Mouse (Mus musculus) forebrain, embryonic 14.5 days (tissue): ENCODE measurements around the gene Sik3. TPM values are rescaled to one million over a fixed set of nuclear protein-coding genes. Genes with fewer than 3 reads are reported as not detected.

Experiments used
- ATAC-seq: fragments of 200-750 bp; cut with Nextera tagmentation; 2 replicates; pipeline ENCODE4 v1.8.0; 2017; ENCODE audit warnings: mild to moderate bottlenecking, moderate library complexity
- DNase-seq: peaks from one replicate; pipeline ENCODE4 v3.0.0-alpha.2; 2015; ENCODE audit warnings: low spot score
- H3K27ac ChIP-seq: fragments of 300-500 bp; sonication (generic); 2 replicates; pipeline ENCODE4 v1.5.1; 2014; ENCODE audit warnings: low read depth, mild to moderate bottlenecking, control low read depth, low read length, moderate library complexity
- H3K27me3 ChIP-seq: fragments of 300-500 bp; sonication (generic); replicated peaks from 2 replicates; pipeline ENCODE4 v1.6.1; 2014; ENCODE audit warnings: low read length, control low read depth, mixed read lengths; ENCODE audit not compliant: control insufficient read depth, insufficient read depth
- H3K36me3 ChIP-seq: fragments of 300-500 bp; sonication (generic); 2 replicates; pipeline ENCODE4 v1.6.1; 2014; ENCODE audit warnings: low read length, control low read depth; ENCODE audit not compliant: control insufficient read depth, insufficient read depth
- H3K4me1 ChIP-seq: fragments of 300-500 bp; sonication (generic); 2 replicates; pipeline ENCODE4 v1.6.1; 2014; ENCODE audit warnings: antibody characterized with exemption, low read length, control low read depth; ENCODE audit not compliant: control insufficient read depth, insufficient read depth
- H3K4me2 ChIP-seq: fragments of 300-500 bp; sonication (generic); 2 replicates; pipeline ENCODE4 v1.6.1; 2014; ENCODE audit warnings: mild to moderate bottlenecking, control low read depth, low read length
- H3K4me3 ChIP-seq: fragments of 300-500 bp; sonication (generic); 2 replicates; pipeline ENCODE4 v1.5.1; 2014; ENCODE audit warnings: low read depth, low read length, control low read depth
- H3K9ac ChIP-seq: fragments of 300-500 bp; sonication (generic); 2 replicates; pipeline ENCODE4 v1.6.1; 2014; ENCODE audit warnings: mild to moderate bottlenecking, low read length, control low read depth, moderate library complexity
- H3K9me3 ChIP-seq: fragments of 300-500 bp; sonication (generic); replicated peaks from 2 replicates; pipeline ENCODE4 v1.6.1; 2016; ENCODE audit warnings: low read length, control low read depth, mixed read lengths; ENCODE audit not compliant: control insufficient read depth
- WGBS: fragments of 180-500 bp; shearing (Covaris S2); extraction: QIAGEN DNeasy Blood & Tissue Kit; methylation state at CpG from one replicate; pipeline ENCODE4 v1.1.7; 2014; 5-methylcytosine and 5-hydroxymethylcytosine counted together
- polyA plus RNA-seq: library from polyadenylated mRNA; unstranded; fragments of >200 nt; fragmentation: Nextera tagmentation; extraction: Ambion mirVana; gene quantifications from 2 replicates; pipeline ENCODE4 v1.2.1, GENCODE M21; 2014

Sik3 gene
- polyA plus RNA-seq, 1 experiment from 2014 or later: 5.0 TPM

DNA sequence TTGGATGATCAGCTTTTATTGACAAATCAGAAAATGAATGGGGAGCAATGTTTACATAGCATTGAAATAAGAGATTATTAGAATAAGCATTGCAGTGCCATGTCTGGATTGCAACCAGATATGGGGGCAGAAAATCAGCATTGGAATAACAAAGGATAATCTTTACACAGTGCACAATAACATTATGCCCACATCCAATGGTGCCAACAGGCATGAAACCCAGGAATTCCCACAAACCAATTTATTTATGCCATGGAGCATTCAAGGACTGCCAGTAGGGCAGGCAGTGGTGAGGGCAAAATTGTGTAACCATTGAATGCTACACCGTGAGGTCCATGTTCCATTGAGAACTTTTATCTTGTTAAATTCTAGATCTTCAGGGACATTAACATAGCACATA, 129.4 kb downstream of the Sik3 start:
- WGBS: 84% methylated on average over 1 of the region's 1 CpGs
- no peaks in the 10 kb centered on the region for H3K4me1 ChIP-seq
- ATAC-seq: no peak

DNA sequence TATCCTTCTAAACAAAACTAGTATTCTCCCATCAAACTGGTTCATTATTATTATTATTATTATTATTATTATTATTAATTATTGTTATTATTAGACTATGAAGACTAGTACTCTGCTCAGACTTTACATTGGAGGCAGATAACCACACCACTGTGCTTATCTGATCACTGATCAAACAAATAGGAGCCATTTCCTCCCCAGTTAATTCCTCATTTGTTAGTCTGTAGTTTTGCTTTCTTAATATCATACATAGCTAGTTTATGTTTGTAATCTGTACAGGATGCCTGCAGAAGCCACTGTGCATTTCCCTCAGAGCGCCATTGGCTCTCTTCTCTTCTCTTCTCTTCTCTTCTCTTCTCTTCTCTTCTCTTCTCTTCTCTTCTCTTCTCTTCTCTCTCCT, 129.9 kb downstream of the Sik3 start:
- Histone ChIP-seq H3K4me3 (no peak overlapping the region), H3K9me3 (no peaks in the 10 kb centered on the region), H3K4me2 (no peak overlapping the region), H3K27me3 (no peaks in the 10 kb centered on the region), H3K27ac (no peak overlapping the region), H3K4me1 (no peaks in the 10 kb centered on the region), H3K36me3 (no peaks in the 10 kb centered on the region), H3K9ac (no peak overlapping the region)
- ATAC-seq (no peak), DNase-seq (no peak)
- WGBS: 100% methylated on average over 1 of the region's 1 CpGs

More for the DNA sequence above, 129.4 kb downstream of the Sik3 start:
- H3K9ac ChIP-seq: no peak overlapping the region
- no peak overlapping the region for H3K4me3 ChIP-seq
- no peaks in the 10 kb centered on the region for H3K36me3 ChIP-seq
- no peaks in the 10 kb centered on the region for H3K9me3 ChIP-seq
- H3K27me3 ChIP-seq: no peaks in the 10 kb centered on the region
- H3K4me2 ChIP-seq: no peak overlapping the region
- no peak for DNase-seq
- no peak overlapping the region for H3K27ac ChIP-seq

DNA sequence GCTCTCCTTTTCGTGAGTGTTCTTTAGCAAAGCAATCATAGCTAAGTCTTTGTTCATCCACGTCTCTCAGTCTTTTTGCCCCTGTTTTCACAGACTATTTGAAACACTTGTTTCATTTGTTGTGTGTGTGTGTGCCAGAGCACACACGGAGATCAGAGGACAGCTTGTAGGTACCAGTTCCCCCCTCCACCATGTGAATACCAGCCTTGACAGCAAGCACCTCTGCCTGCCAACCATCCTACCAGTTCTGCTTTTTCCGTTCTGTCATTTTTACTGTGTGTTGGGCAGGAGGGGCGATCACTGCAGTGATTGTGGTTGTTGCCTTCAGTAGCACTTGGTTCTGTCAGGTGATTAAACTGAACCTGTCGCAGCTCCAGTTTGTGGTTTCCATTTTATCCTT, 132.4 kb downstream of the Sik3 start:
- no peak for DNase-seq
- no peak for ATAC-seq
- WGBS: 76% methylated on average over 6 of the region's 6 CpGs

DNA sequence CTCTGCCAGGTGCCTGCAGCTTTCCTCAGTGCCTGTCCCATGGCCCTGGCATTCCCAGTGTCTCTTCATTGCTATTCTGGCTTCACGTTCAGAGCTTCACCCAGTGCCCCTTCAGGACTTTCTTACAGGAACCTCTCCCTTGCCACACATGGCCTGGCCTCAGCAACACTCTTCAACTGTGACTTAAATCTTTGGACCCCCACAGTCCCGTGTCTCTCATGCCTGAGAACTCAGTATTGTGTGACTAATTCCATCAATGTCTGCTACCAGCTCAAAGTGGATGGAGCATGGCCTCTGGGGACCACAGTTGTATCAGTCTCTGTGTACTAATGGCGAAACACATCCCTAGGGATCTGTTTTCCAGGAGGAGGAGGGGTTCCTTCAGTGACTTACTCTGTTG, 133.8 kb downstream of the Sik3 start:
- H3K36me3 ChIP-seq: no peaks in the 10 kb centered on the region
- ATAC-seq (no peak), DNase-seq (no peak)
- H3K27me3 ChIP-seq: no peaks in the 10 kb centered on the region
- H3K4me3 ChIP-seq: no peak overlapping the region
- H3K4me1 ChIP-seq: no peaks in the 10 kb centered on the region
- H3K27ac ChIP-seq: no peak overlapping the region
- no peaks in the 10 kb centered on the region for H3K9me3 ChIP-seq
- 73% methylated on average over 3 of the region's 3 CpGs for WGBS
- H3K9ac ChIP-seq: no peak overlapping the region
- H3K4me2 ChIP-seq: no peak overlapping the region

More for the DNA sequence above, 132.4 kb downstream of the Sik3 start:
- Histone ChIP-seq H3K4me2 (no peak overlapping the region), H3K4me1 (no peaks in the 10 kb centered on the region), H3K4me3 (no peak overlapping the region), H3K27ac (no peak overlapping the region), H3K36me3 (no peaks in the 10 kb centered on the region), H3K9ac (no peak overlapping the region), H3K9me3 (no peaks in the 10 kb centered on the region), H3K27me3 (no peaks in the 10 kb centered on the region)

DNA sequence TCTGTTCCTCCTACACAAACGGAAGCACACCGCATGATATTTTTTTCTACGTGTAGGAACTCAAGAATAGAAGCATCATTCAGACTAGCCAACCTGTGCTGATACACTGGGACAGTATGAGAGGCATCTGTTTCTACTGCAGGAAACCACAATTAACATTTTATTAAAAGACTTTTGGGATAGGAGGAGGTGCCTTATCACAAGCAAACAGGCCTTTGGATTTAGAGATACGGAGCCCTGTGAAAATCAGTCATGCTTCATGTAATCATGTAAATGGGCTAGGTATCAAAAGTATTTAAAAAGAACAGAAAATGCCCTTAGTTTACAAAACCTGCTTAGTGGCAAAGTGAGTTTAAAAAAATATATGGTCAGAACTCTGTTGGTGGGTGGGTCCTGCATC, 136.1 kb downstream of the Sik3 start:
- no peak overlapping the region for H3K4me3 ChIP-seq
- H3K27ac ChIP-seq: no peak overlapping the region
- H3K27me3 ChIP-seq: no peaks in the 10 kb centered on the region
- no peak for DNase-seq
- H3K4me2 ChIP-seq: no peak overlapping the region
- peaks cover 4% of the 10 kb centered on the region; the same call in 1 of the 2 replicates for H3K4me1 ChIP-seq
- no peaks in the 10 kb centered on the region for H3K9me3 ChIP-seq
- no peak overlapping the region for H3K9ac ChIP-seq
- no peak for ATAC-seq
- WGBS: 96% methylated on average over 4 of the region's 4 CpGs
- no peaks in the 10 kb centered on the region for H3K36me3 ChIP-seq

DNA sequence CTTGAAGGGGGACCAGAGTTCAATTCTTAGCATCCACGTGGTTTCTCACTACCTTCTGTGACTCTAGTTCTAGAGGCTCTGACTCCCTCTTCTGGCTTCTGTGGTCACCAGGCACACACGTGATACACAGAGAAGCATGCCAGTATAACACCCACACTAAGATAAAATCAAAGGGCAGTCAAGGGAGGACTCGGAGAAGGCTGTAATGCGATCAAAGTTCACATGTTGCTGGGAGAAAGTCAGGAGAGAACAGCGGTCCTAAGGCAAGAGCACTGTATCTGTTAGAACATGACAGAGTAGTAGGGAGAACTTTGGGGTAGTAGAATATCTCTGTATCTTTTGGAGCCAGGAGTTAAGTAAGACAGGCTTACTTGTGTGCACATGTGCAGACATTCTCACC, 136.8 kb downstream of the Sik3 start:
- peaks cover 4% of the 10 kb centered on the region; the same call in 1 of the 2 replicates for H3K4me1 ChIP-seq
- no peaks in the 10 kb centered on the region for H3K36me3 ChIP-seq
- ATAC-seq (no peak), DNase-seq (no peak)
- no peak overlapping the region for H3K4me3 ChIP-seq
- no peaks in the 10 kb centered on the region for H3K9me3 ChIP-seq
- no peak overlapping the region for H3K27ac ChIP-seq
- H3K4me2 ChIP-seq: no peak overlapping the region
- WGBS: 86% methylated on average over 5 of the region's 5 CpGs
- H3K9ac ChIP-seq: no peak overlapping the region
- H3K27me3 ChIP-seq: no peaks in the 10 kb centered on the region

DNA sequence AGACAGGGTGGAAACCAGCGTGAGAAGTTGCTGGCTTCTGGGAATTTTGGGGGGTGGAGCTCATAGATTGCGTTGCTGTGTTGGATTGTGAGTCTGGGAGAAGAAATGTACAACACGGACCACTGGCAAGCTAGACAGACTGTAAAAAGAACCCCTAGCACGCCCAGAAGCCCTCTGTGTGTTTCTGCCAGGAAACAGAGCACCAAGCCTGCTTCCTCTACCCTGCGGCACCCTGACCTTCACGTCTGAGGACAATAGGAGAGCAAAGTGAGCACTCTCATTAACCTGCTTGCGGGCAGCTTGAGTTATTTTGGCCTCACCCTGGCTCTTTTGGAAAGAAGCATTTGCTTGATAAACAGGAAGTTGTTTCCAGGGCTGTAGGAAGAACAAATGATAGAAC, 137.5 kb downstream of the Sik3 start:
- 77% methylated on average over 7 of the region's 7 CpGs for WGBS
- Histone ChIP-seq H3K27ac (no peak overlapping the region), H3K9ac (no peak overlapping the region), H3K36me3 (no peaks in the 10 kb centered on the region), H3K4me2 (no peak overlapping the region), H3K9me3 (no peaks in the 10 kb centered on the region), H3K4me3 (no peak overlapping the region), H3K27me3 (no peaks in the 10 kb centered on the region), H3K4me1 (peaks cover 4% of the 10 kb centered on the region; the same call in 1 of the 2 replicates)
- no peak for ATAC-seq
- no peak for DNase-seq

DNA sequence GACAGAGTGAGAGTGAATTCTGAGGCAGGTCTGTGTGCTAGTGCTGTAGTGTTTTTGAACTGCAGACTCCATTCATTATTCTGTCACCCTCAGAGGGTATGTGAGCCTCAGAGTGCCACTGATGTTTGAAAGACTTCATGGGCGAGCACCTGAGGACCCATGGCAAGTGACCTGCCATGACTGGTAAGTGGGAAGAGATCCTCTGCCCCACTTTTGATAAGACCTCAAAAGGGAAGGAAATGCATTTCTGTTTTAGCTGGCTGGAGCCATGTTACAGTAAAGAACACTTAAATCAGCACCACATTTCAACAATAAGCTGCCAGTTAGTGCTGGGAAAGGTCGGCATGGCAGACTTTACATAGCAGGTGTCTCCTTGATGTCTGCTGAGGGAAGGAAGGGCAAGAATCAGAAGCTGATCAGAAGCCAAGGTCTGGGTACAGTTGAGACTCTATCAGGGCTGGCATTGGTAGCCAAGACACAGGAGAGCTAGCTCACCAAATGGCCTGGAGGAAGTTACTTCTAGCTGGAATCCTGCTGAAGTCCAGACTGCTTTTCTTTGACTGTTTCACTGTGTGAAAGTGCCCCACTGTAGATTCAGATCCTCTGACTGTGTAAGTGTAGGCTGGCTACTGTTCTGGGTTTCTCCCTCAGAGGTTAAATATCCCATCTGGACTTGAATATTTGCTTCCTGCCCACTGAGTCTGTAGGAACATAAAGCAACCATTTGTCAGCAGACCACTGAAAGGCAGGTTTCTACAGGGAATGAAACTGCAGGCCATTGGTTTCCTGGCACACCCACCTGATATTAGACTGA, 138.5 kb downstream of the Sik3 start:
- Histone ChIP-seq H3K4me3 (no peak overlapping the region), H3K4me2 (no peak overlapping the region), H3K4me1 (peaks cover 4% of the 10 kb centered on the region; the same call in 1 of the 2 replicates), H3K9ac (no peak overlapping the region), H3K9me3 (no peaks in the 10 kb centered on the region), H3K27me3 (no peaks in the 10 kb centered on the region), H3K36me3 (no peaks in the 10 kb centered on the region), H3K27ac (no peak overlapping the region)
- DNase-seq (no peak), ATAC-seq (no peak)
- WGBS: 66% methylated on average over 2 of the region's 2 CpGs

DNA sequence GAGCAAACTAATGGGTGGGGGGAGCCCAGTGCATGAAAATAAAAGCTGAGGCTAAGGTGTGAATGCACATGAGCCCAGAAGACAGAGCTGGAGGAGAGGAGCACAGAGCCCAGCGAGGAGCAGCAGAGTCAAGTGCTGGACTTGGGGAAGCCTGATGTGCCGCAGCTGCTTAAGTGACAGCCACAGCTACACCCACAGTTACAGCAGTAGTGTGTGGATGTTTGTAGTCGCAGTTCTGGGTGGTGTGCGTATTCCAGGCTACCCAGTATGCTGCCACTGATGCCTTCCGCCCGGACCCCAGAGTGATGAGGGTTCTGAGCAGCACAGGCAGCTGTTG, 139.1 kb downstream of the Sik3 start:
- DNase-seq (no peak), ATAC-seq (no peak)
- 86% methylated on average over 6 of the region's 6 CpGs for WGBS

More for the DNA sequence above, 139.1 kb downstream of the Sik3 start:
- no peak overlapping the region for H3K4me3 ChIP-seq
- H3K4me2 ChIP-seq: no peak overlapping the region
- H3K27ac ChIP-seq: no peak overlapping the region
- peaks cover 4% of the 10 kb centered on the region; the same call in 1 of the 2 replicates for H3K4me1 ChIP-seq
- no peaks in the 10 kb centered on the region for H3K9me3 ChIP-seq
- H3K27me3 ChIP-seq: no peaks in the 10 kb centered on the region
- H3K36me3 ChIP-seq: no peaks in the 10 kb centered on the region
- H3K9ac ChIP-seq: no peak overlapping the region
